Mouse (Mus musculus): ENCODE data around the gene Ctsd. TPM values are rescaled to one million over a fixed set of nuclear protein-coding genes. Genes with fewer than 3 reads are reported as not detected.
"Not testable (repeated sequence)": the region's sequence is repeated elsewhere in the genome, so short reads cannot be mapped to it uniquely, and the experiment has no call there.

Gene Ctsd
- total and polyA plus RNA-seq, 2 experiments from 2014 or later: 484 to 1,105 TPM

DNA sequence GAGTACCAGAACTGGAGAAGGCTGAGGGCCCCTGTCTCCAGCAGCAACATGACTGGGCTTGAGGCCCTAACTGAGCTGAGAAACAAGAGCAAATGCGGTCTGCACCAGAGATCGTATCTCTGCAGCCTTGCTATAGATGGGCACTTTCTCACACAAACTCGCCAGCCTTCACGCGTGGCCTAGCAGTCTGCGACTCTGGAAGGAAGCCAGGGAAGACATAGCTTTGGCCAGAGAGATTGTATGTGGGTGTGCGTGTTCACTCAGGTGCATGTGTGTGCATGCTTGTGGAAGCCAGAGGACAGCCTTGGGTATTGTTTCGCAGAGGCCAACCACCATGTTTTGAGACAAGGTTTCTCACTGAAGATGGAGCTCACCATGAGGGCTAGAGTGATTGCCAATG, 20.8 kb upstream of the Ctsd start:
- Histone ChIP-seq H3K4me3 (ENCODE audit: low read depth, low read length) (no peak overlapping the region), H3K4me1 (ENCODE audit: control insufficient read depth, insufficient read depth) (no peaks in the 10 kb centered on the region), H3K36me3 (replicated peaks; ENCODE audit: control insufficient read depth, insufficient read depth, low read length) (no peaks in the 10 kb centered on the region), H3K9me3 (replicated peaks; ENCODE audit: control insufficient read depth, low read length) (no peaks in the 10 kb centered on the region), H3K4me2 (ENCODE audit: low read depth, low read length) (no peak overlapping the region), H3K27ac (ENCODE audit: low read depth) (no peak overlapping the region), H3K9ac (replicated peaks; ENCODE audit: low read depth, low read length) (no peak overlapping the region), H3K27me3 (ENCODE audit: control insufficient read depth, insufficient read depth, low read length) (no peaks in the 10 kb centered on the region)
- DNase-seq (ENCODE audit: low spot score) (no peak), ATAC-seq (ENCODE audit: insufficient read depth, low read depth) (no peak)
- 92% methylated on average over 8 of the region's 8 CpGs for WGBS
- no peak for TF ChIP-seq EP300 (IDR thresholded peaks at IDR 0.05; ENCODE audit: low read depth)
- TF ChIP-seq CTCF (IDR thresholded peaks at IDR 0.05; ENCODE audit: low read depth): no peak

DNA sequence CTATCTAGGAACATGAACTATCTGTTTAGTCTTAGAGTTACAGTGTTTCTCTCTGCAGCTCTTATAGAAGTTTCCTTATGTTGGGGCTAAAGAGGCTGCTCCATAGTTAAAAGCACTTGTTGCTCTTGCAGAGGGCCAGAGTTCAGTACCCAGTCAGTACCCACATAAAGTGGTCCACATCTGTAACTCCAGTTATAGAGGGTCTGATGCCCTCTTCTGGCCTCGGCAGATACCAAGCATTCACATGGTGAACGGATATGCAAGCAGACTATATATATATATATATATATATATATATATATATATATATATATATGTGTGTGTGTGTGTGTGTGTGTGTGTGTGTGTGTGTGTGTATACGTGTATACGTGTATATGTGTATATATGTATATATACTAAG, 20.1 kb upstream of the Ctsd start:
- no peak overlapping the region for H3K4me3 ChIP-seq (ENCODE audit: low read depth, low read length)
- WGBS: 62% methylated on average over 4 of the region's 4 CpGs
- no peak for DNase-seq (ENCODE audit: low spot score)
- H3K9me3 ChIP-seq (replicated peaks; ENCODE audit: control insufficient read depth, low read length): no peaks in the 10 kb centered on the region
- no peaks in the 10 kb centered on the region for H3K4me1 ChIP-seq (ENCODE audit: control insufficient read depth, insufficient read depth)
- H3K27ac ChIP-seq (ENCODE audit: low read depth): no peak overlapping the region
- H3K36me3 ChIP-seq (replicated peaks; ENCODE audit: control insufficient read depth, insufficient read depth, low read length): no peaks in the 10 kb centered on the region
- H3K27me3 ChIP-seq (ENCODE audit: control insufficient read depth, insufficient read depth, low read length): no peaks in the 10 kb centered on the region
- no peak overlapping the region for H3K9ac ChIP-seq (replicated peaks; ENCODE audit: low read depth, low read length)
- H3K4me2 ChIP-seq (ENCODE audit: low read depth, low read length): no peak overlapping the region
- ATAC-seq (ENCODE audit: insufficient read depth, low read depth): no peak
- TF ChIP-seq EP300 (IDR thresholded peaks at IDR 0.05; ENCODE audit: low read depth) (no peak), CTCF (IDR thresholded peaks at IDR 0.05; ENCODE audit: low read depth) (no peak)

DNA sequence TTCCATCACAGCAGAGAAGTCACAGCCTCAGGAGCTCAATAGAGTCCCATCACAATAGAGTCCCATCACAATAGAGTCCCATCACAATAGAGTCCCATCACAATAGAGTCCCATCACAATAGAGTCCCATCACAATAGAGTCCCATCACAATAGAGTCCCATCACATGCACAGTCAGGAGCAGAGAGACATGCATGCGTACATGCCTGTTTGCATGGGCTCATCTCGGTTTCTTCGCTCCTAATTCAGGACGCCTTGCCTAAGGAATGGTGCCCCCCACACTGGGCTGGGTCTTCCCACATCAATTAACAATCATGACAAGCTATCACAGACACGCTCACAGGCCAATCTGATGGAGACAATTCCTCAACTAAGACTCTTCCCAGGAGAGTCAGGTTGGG, 17.3 kb upstream of the Ctsd start:
- not testable (repeated sequence) for H3K27ac ChIP-seq (ENCODE audit: low read depth); H3K9me3 ChIP-seq (replicated peaks; ENCODE audit: control insufficient read depth, low read length); H3K36me3 ChIP-seq (replicated peaks; ENCODE audit: control insufficient read depth, insufficient read depth, low read length); H3K4me2 ChIP-seq (ENCODE audit: low read depth, low read length); H3K4me1 ChIP-seq (ENCODE audit: control insufficient read depth, insufficient read depth); DNase-seq (ENCODE audit: low spot score); H3K9ac ChIP-seq (replicated peaks; ENCODE audit: low read depth, low read length); H3K4me3 ChIP-seq (ENCODE audit: low read depth, low read length); ATAC-seq (ENCODE audit: insufficient read depth, low read depth); H3K27me3 ChIP-seq (ENCODE audit: control insufficient read depth, insufficient read depth, low read length)
- WGBS: 87% methylated on average over 5 of the region's 5 CpGs

DNA sequence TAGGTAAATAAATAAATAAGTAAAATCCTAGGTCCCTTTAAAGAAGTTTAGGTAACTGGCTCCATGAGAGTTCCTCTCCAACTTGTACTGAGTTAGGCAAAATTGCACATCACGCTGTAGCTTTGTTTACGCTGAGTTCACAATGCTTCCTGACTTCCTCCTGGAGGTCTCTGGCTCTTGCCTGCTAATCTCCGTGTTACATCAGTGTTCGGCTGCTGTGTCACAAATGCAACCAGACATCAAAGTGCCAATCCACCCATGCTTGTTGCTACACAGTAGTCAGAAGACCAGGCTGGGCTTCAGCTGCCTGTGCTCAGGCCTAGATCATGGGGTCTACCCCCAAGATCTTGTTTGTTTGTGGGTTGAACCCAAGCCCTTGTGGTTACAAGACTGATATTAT, 15.8 kb upstream of the Ctsd start:
- no peak overlapping the region for H3K27ac ChIP-seq (ENCODE audit: low read depth)
- ATAC-seq (ENCODE audit: insufficient read depth, low read depth): no peak
- no peak for DNase-seq (ENCODE audit: low spot score)
- H3K4me2 ChIP-seq (ENCODE audit: low read depth, low read length): no peak overlapping the region
- no peak overlapping the region for H3K9ac ChIP-seq (replicated peaks; ENCODE audit: low read depth, low read length)
- no peaks in the 10 kb centered on the region for H3K36me3 ChIP-seq (replicated peaks; ENCODE audit: control insufficient read depth, insufficient read depth, low read length)
- TF ChIP-seq EP300 (IDR thresholded peaks at IDR 0.05; ENCODE audit: low read depth) (no peak), CTCF (IDR thresholded peaks at IDR 0.05; ENCODE audit: low read depth) (no peak)
- no peaks in the 10 kb centered on the region for H3K4me1 ChIP-seq (ENCODE audit: control insufficient read depth, insufficient read depth)
- no peak overlapping the region for H3K4me3 ChIP-seq (ENCODE audit: low read depth, low read length)
- WGBS: 60% methylated on average over 4 of the region's 4 CpGs
- no peaks in the 10 kb centered on the region for H3K9me3 ChIP-seq (replicated peaks; ENCODE audit: control insufficient read depth, low read length)
- H3K27me3 ChIP-seq (ENCODE audit: control insufficient read depth, insufficient read depth, low read length): no peaks in the 10 kb centered on the region

DNA sequence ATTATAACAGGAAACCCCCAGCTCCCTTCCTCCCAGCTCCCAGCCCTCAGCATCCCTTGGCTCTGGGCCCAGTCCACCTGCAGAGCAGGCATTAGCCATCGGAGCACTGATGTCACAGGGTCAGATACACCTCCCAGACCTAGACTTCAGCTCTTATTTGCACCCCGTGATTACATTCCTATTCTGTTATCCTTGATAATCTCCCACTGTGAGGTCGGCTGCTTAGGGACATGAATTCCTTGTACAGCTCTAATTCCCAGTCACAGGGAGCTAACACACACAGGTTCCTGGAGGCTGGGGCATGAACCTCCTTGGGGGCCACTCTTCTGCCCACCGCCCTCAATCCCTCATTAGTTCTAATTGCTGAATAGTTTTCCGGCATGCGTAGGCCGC, 12.9 kb upstream of the Ctsd start:
- WGBS: 54% methylated on average over 7 of the region's 7 CpGs
- no peaks in the 10 kb centered on the region for H3K36me3 ChIP-seq (replicated peaks; ENCODE audit: control insufficient read depth, insufficient read depth, low read length)
- TF ChIP-seq EP300 (IDR thresholded peaks at IDR 0.05; ENCODE audit: low read depth) (no peak), CTCF (IDR thresholded peaks at IDR 0.05; ENCODE audit: low read depth) (no peak)
- H3K9me3 ChIP-seq (replicated peaks; ENCODE audit: control insufficient read depth, low read length): no peaks in the 10 kb centered on the region
- no peak for ATAC-seq (ENCODE audit: insufficient read depth, low read depth)
- H3K4me3 ChIP-seq (ENCODE audit: low read depth, low read length): no peak overlapping the region
- no peak for DNase-seq (ENCODE audit: low spot score)
- no peaks in the 10 kb centered on the region for H3K27me3 ChIP-seq (ENCODE audit: control insufficient read depth, insufficient read depth, low read length)
- no peak overlapping the region for H3K27ac ChIP-seq (ENCODE audit: low read depth)
- H3K4me1 ChIP-seq (ENCODE audit: control insufficient read depth, insufficient read depth): no peaks in the 10 kb centered on the region
- H3K4me2 ChIP-seq (ENCODE audit: low read depth, low read length): no peak overlapping the region
- H3K9ac ChIP-seq (replicated peaks; ENCODE audit: low read depth, low read length): no peak overlapping the region

DNA sequence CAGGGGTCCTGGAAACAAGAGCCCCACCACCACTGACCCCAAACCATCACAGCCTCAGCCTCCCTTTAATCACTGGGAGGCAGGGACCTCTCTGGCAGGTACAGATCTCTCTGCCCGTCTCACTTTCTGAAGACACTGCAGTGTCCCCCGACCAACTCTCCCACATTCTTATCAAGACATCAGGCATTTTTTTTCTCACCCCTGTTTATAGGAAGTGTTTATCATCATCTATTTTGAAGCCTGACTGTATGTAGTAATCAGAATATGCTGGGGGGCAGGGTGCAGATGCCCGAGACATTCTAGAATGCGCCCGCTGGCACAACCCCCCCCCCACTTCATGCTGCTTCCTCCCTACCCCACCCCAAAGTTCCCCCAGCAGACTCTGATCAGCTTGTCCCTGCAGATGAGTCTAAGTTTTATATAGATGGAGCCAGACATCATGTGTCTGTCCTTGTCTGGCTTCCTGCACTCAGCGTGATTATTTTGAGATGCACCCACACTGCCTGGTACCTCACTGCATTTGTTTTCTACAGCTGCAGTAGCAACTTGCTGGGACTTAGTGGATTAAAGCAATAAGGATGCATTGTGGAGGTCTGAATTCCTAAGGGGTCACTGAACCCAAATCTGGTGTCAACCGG, 12.4 kb upstream of the Ctsd start:
- H3K4me3 ChIP-seq (ENCODE audit: low read depth, low read length): no peak overlapping the region
- no peaks in the 10 kb centered on the region for H3K27me3 ChIP-seq (ENCODE audit: control insufficient read depth, insufficient read depth, low read length)
- H3K9me3 ChIP-seq (replicated peaks; ENCODE audit: control insufficient read depth, low read length): no peaks in the 10 kb centered on the region
- no peaks in the 10 kb centered on the region for H3K4me1 ChIP-seq (ENCODE audit: control insufficient read depth, insufficient read depth)
- no peak overlapping the region for H3K9ac ChIP-seq (replicated peaks; ENCODE audit: low read depth, low read length)
- no peak for ATAC-seq (ENCODE audit: insufficient read depth, low read depth)
- no peaks in the 10 kb centered on the region for H3K36me3 ChIP-seq (replicated peaks; ENCODE audit: control insufficient read depth, insufficient read depth, low read length)
- no peak for DNase-seq (ENCODE audit: low spot score)
- TF ChIP-seq CTCF (IDR thresholded peaks at IDR 0.05; ENCODE audit: low read depth) (no peak), EP300 (IDR thresholded peaks at IDR 0.05; ENCODE audit: low read depth) (no peak)
- H3K27ac ChIP-seq (ENCODE audit: low read depth): no peak overlapping the region
- H3K4me2 ChIP-seq (ENCODE audit: low read depth, low read length): no peak overlapping the region
- WGBS: 63% methylated on average over 7 of the region's 7 CpGs
